Mouse (Mus musculus): ENCODE data around the gene Oxld1.

The Oxld1 gene

DNA sequence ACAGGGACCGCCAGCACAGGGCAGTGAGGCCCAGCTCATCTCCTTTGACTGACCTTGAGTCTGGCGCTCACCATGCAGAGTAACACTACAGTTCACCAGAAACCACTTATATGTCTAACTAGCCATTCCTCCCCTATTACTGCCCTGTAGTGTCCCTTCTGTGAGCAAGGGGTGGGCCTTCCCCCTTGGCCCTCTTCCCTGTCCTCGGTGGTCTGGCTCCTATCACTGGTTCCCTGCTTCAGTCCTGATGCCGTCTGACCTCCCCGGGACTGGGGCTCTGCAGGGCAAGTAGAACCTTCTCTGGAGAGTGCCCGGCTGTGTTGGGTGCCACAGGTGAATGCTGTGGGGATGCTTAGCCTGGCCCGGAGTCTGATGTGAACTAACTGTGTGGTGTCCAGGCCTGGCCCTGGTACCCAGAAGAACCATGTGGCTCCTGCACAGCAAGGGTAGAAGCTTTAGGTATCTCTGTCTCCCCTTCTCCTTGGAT is 25.6 kb upstream of the Oxld1 start:
- DNase-seq (ENCODE audit: low spot score), result no peak

DNA sequence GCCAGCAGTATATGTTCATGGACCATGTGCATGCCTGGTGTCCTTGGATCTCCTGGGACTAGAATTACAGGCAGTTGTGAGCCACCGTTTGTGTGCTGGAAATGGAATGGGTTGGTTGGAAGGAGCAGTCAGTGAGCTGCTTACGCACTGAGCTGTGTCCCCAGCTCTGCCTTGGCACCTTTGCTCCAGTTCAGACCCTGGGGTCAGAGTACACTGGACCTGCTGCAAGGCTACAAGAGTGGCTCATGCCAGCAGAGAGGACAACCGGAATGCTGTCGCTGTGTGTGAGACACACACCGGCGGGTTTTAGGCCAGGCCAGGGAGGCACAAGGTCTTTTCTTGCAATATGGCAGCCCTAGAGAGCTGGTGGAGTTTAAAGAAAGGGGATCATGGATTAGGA is 14.2 kb upstream of the Oxld1 start:
- no peak for DNase-seq (ENCODE audit: low spot score)

DNA sequence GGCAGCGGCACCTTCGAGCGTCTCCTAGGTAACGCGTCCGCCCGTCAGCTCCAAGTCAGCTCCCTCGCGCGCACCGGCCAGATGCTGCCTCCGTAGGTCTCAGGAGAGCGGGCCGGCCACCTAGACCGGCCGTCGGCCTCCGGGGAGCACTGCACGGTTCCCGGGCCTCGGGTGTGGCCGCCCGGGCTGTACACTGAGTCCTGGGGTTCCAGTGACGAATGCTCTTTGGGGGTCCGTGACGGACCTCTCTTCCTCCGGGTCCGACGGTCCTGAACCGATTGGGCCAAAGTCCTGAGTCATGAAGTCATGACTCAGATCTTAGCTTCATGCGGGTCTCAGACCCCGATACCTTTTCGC is 9.8 kb upstream of the Oxld1 start:
- no peak for DNase-seq (ENCODE audit: low spot score)

DNA sequence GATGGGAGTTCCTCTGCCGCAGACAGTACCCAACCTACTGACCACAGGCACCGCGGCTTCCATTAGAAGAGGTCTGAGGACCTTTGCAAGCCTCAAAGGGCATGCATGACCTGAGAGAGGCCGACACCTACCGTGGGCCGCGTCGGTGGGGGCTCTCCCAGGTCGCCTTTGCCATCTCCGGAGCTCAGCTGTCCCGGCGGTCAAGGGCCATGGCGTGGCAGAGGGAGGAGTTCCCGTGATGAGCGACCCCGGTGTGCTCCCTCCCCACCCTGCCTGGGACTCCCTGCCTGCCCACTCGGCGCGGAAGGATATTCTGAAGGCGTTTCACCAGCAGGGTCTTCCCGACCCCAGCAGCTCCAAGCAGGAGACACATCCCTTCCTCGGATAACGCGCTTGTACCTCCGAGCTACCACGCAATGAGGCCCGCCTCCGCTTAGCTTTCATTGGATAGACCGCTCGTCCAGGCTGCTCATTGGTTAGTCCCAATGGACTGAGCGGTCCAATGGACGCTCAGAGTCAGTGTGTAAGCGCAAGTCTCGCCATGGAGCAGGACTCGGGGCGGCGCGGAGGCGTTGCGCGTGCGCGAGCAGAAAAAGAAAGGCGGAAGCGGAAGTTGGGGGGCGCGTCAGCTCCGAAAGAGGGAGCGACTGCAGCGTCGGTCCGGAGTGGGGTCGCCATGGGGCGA is 9.3 kb upstream of the Oxld1 start, which contains the start of gene Arl16:
Gene Arl16 (minus strand): TSS at position 557 of the 685 bp plus-strand sequence.
- peak; percentile 95 for DNase-seq (ENCODE audit: low spot score)

DNA sequence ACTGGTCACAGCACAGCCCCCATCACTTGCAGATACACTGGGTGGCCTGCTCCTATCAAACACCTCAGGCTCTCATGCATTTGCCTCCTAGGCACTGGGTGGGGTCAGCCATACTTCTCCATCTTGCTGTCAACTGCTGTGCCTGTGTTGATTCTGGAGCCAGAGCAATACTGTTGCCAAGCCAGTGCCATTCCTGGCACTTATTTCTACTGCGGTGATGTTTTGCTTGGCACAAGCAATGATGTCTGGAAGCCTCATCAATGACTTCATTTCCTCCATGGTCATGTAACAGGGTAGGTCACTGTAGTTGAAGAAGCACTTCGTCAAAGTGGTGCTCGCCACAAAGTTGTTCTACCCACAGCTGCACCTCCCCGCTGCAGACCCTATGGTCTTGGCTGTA is 7.7 kb upstream of the Oxld1 start:
- no peak for DNase-seq (ENCODE audit: low spot score)

DNA sequence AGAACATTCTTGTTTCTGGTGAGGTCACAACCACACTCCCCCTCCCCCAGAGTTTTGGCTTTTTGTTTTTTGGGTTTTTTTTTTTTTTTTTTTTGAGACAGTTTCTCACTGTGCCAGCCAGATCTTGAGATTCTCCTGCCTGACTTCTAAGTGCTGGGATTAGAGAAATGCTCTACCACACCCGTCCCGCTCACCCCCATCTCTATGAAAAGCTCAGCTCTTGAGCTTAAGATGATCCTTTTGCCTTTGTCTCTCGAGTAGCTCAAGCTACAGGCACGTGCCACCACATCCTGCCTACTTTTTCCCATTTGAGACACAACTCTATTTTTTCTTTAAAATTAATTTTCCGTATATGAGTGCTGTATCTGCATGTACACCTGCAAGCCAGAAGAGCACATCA is 6.5 kb upstream of the Oxld1 start:
- no peak for DNase-seq (ENCODE audit: low spot score)

DNA sequence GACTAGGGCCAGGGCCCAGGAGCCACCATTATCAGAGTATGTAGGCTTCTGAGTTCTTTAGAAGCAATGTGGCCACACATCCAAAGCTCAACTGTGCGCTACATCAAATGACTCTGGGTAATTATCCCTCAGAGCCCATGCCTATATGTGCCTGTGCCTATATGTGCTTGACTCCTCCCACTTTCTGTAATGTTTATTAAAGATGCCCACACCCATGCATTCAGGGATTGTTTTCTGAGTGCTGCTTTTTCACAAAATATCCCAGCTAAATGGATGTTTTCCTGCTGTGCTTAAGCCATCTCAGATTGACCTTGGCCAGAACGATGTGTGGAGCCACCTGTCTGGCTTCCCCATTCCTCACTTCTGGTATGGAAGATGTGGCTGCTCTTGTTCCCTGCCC is 5.7 kb upstream of the Oxld1 start:
- no peak for DNase-seq (ENCODE audit: low spot score)

DNA sequence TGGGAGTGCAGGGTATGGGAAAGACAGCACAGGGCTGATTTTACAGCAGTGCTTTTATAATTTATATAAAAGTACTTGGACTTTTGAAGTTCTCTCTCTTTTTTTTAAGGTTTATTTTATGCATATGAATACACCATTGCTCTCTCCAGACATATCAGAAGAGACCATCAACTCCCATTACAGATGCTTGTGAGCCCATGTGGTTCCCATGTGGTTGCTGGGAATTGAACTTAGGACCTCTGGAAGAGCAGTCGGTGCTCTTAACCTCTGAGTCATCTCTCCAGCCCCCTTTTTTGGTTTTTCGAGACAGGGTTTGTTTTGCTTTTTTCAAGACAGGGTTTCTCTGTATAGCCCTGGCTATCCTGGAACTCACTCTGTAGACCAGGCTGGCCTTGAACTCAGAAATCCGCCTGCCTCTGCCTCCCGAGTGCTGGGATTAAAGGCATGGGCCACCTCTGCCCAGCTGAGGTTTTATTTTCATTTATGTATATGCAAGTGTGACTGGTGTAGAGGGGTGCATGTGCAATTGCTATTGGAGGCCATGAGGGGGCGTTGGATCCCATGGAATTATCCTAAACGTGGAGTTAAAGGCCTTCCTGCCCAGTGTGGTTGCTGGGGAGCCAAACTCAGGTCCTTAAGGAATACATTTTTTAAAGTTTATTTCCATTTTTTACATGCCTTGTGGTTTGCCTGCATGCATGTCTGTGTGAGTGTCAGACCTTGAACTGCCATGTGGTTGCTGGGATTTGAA is 1.2 kb upstream of the Oxld1 start:
- no peak for DNase-seq (ENCODE audit: low spot score)

DNA sequence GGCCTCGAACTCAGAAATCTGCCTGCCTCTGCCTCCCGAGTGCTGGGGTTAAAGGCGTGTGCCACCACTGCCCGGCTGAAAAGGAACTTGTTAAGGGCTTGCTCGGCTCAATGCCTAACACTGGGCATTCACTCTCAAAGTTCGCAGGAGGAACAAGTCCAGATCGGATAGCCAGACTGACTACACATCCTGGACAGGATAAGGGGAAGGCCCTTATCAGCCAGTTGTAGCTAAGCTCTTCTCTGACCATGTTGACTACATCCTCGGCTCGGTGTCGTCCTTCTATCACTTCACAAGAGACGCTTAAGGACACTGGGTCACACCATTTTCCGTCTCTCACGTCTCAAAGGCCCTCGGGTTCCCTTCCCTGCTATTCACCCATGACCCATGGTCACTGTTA is 498 bp downstream of the Oxld1 start:
- DNase-seq (ENCODE audit: low spot score), result no peak

DNA sequence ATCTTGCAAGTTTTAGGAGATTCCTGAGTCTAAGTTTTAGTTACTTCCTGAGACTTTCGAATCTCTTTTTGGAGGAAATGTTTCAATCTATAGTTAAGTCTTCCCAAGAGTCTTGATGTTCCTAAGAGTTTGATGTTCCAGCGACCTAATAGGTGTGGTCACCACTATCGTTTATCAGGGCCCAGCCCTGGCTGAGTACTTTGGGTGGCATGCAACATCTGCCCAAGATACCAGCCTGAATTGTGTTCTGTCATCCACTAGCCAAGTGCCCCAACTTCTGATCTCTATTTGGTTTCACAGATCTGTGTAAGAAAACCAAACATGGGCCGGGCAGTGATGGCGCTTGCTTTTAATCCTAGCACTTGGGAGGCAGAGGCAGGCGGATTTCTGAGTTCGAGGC is 2.5 kb downstream of the Oxld1 start:
- DNase-seq (ENCODE audit: low spot score), result no peak

DNA sequence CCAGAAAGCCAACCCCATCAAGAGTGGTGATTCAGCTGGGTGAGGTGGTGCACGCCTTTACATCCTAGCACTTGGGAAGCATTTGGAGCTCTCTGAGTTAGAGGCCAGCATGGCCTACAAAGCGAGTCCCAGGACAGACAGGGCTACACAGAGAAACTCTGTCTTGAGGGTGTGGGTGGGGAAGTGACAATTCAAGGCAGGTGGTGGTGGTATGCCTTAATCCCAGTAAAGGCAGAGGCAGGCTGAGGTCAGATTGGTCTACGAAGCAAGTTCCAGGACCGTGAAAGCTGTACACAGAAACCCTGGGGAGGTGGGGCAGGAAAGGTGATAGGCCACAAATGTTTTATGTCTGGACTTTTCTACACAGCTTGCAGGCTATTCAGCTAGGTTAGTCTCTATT is 2.9 kb downstream of the Oxld1 start:
- DNase-seq (ENCODE audit: low spot score), result no peak

DNA sequence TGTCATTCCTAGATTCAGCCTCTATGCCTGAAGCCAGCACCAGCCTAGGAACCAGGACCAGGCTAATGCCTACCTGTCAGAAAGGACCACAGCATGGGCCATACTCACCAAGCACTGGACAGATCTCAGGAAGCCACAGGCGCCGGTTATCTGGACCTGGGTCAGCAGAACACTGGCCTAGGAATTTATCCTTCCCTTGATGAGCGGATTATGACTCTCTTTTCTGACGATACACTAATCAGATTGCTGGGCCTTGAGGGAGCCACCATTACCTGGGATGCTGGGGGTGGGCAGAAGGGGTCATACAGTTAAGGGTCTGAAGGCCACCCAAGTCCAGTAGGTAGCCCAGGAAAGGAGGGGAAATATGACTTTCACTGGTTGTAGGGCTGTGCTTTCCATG is 4.6 kb downstream of the Oxld1 start, which contains the start of gene Pde6g:
Gene Pde6g (minus strand): TSS at position 195 of the 400 bp plus-strand sequence.
- DNase-seq (ENCODE audit: low spot score), result no peak

DNA sequence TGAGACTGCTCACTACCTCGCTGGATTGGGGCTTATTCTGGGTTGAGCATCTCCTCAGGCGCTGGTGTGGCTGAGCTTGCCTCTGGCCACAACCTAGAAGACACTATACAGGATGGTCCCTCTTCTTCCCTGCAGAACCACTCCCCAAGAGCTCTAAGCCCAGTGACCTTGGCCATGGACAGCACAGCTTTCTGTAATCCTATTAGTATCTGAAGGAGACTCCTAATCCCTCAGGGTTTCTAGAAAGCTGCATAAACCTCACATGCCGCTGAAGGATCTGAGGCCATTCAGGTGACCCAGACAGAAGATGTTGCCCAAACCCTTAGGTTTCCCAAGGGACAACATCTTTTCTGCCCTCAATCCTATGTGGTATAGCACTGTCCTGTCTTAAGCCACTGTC is 5.6 kb downstream of the Oxld1 start:
- DNase-seq (ENCODE audit: low spot score), result no peak

DNA sequence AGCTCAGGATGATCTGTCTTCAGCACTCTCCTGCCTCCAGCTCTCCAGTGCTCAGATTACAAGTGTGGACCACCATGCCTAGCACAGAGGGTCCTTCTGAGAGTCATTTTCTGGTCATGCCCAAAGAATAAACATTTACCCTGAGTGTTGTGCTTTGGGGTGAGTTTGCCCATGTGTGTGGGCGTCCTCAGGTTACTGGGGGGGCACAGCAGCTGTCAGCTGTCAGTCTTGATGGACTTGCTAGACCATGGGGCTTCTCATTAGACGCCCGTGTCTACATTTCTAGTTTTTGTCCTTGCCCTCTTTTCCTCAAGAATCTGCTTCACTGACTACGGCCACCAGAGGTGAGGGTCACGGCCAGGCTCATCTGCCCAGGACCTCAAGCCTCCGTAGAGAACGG is 10.7 kb downstream of the Oxld1 start:
- no peak for DNase-seq (ENCODE audit: low spot score)

DNA sequence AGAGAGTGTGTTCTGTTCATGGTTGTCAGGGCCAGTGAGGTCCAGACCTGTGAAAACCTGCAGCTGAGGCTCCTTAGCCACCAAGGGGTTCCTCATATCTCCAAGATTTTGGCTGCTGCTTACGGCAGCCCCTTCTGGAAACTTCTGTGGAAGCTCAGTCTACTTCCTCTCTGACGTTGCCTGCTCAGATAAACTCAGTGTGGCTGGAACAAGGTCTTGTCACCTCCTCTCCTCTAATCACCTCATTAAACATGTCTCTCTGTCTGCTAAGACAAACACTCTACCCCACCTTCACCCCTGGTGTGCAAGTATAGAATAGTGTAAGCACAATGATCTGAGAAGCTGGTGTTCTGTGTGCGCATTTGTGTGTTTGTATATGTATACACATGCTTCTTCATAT is 12.4 kb downstream of the Oxld1 start:
- no peak for DNase-seq (ENCODE audit: low spot score)

DNA sequence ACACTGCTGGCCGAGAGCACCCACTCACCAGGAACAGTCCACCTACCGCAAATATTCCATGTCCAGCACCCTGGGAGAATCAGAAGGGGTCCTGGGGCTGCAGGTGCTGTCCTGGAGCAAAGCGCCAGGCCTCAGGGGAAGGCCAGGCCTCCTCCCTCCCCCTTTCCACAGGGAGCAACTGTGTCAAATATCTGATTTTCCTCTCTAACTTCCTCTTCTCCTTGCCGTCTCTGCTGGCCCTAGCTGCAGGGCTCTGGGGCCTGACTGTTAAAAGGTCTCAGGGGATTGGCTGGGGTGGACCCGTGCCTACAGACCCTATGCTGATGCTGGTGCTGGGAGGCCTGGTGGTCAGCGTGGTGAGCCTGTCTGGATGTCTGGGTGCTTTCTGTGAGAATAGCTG is 13.8 kb downstream of the Oxld1 start:
- DNase-seq (ENCODE audit: low spot score), result no peak

DNA sequence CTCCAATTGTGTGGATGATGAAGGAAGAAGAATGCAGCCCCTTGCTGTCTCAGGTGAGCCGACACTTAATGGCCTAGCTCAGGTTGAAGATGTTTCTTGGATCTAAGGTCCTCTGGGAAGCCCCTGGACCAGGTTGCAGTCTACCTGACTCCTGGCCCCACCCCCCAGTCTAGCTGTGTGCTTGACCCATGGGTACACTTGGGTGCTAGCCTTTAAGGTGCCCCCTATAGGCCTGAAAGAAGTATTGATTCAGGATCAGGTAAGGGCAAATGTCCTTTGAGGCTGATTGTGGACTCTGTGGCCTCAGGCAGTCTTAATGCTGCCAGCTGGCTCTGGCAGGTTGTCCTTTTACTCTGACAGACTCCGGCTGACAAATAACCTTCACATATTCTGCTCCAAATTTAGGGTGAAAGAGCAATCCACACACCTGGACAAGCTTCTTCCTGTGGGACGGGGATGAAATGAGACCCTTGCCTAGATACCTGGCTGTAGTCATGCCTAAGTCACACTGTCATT is 15.0 kb downstream of the Oxld1 start:
- DNase-seq (ENCODE audit: low spot score), result no peak

DNA sequence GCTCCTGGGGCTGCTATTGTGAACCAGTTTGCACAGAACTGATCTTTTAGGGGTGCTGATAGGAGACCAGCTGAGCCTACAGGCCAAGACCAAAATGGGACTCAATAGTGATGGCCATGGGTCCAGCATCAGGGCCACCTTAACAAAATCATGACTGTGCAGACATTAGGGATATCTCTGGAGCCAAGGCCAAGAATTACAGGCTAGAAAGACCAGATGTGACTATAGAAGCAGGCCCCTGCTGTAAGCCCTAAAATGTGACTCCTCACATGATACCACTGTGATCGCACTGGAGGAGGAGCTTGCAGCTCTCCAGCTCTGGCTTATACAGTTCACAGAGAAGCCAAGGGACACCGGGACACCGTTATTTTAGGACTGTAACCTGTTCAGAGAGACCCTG is 15.5 kb downstream of the Oxld1 start, which contains the start of gene Tspan10:
Gene Tspan10 (plus strand): TSS at position 301 of the 400 bp plus-strand sequence.
- DNase-seq (ENCODE audit: low spot score), result no peak

DNA sequence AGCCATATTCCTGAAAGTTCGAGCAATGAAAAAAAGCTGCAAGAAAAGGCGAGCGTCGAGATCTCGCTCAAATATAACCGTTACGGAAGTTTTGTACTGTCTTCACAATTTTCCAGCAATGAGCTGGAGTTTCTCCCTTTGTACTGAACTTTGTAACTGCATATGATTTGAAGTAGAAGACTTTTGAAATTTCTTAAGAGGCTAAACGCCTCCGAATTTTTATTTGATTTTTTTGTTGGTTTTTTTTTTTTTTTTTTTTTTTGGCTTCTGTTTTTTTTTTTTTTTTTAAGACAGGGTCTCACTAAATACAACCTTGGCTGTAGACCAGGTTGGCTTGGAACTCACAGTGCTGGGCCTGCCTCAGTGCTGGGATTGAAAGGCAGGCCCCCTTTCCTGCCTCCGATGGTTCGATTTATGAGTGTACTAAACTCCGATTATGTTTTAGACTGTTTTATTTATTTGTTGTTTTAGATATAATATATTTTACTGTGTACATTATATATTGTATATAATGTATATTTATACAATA is 19.9 kb downstream of the Oxld1 start:
- DNase-seq (ENCODE audit: low spot score), result no peak

DNA sequence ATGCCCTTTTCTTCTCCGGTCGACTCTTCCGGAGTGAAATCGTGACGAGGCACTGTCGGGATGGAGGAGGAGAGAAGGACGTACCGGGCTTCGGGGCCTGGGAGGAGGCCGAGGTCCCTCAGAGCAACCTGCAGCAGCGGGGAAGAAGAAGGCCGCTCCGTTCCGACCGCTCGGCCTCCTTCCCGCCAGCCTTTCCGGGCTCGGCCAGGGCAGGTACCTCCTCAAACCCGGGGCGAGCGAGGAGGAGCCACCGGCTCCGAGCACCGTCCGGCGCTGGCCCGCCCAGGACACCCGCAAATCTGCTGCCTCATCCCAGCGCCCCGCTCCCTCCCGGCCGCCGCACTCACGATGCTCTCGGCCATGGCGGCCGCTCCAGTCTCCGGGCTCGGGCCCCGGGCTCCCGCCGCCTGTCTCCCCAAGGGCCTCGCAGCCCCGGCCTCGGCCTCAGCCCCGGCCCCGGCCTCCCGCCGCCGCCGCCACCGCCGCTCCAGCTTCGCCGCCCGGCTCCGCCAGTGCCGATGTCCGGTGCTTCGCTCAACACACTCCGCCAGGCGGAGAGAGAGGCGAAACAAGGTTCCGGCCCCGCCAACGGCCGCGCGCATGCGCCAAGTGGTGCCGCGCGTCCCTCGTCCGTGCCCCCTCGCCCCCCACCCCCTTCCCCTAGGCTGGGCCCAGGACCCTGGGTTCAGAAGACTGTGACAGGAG is 20.6 kb downstream of the Oxld1 start, which contains the start of gene Nploc4:
Gene Nploc4 (minus strand): TSS at position 557 of the 705 bp plus-strand sequence.
- DNase-seq (ENCODE audit: low spot score), result peak; percentile 82

DNA sequence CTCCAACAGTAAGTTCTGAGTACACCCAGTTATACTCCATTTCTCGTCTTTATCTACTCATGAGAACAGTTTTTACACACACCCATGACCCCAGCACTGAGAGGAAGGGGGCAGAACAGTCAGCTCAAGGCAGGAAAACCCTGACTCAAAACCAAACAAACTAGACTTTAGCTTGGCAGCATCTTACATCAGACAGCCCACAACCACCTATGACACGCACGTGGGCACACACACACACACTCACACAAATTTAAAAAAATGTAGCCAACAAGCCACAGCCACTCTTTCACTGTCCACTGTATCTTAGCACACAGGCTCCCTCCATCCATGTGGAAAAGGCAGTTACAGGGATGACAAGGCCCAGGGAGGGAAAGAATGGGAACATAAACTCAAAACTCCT is 31.1 kb downstream of the Oxld1 start:
- DNase-seq (ENCODE audit: low spot score), result no peak

DNA sequence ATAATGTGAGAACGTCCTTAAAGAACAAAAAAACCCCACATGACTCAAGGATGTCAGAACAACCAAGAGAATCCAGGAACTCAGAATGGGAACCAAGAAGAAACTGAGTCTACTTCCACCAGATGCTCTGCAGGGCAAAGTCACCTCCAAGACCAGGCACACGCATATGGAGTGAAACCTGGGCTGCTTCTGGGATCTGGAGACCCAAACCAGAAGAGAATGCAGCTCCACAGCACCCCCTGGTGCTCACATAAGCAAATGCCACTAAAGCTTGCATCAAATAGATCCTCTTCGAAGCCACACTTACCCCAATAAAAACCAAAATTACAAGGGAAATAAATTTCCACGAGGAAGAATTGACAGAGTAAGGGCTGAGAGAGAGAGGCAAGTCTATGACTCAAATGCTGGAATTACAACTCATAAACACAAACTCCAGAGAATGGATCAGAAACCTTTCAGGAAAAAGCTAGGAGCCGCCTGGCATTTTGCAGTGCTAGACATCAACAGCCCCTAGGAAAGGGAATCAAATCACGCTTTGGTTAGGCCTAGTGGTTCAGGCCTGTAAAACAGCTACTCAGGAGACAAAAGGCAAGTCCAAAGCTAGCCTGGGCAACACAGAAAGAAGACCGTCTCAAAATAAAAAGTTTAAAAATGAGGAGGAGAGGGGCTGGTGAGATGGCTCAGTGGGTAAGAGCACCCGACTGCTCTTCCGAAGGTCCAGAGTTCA is 34.1 kb downstream of the Oxld1 start:
- DNase-seq (ENCODE audit: low spot score), result peak; percentile 46
